Mouse (Mus musculus) embryonic fibroblast, embryonic 13.5 days (primary cell): Measurements from ENCODE around the gene Fyb2.

Experiments
- CTCF ChIP-seq: IDR thresholded peaks from 2 replicates; pipeline ENCODE4 v1.5.1; 2011; ENCODE audit warnings: mild to moderate bottlenecking, control low read depth, low read length, moderate library complexity, borderline replicate concordance; ENCODE audit not compliant: insufficient read depth
- POLR2A ChIP-seq: IDR thresholded peaks from 2 replicates; pipeline ENCODE4 v1.6.1; 2011; ENCODE audit warnings: low read depth, mild to moderate bottlenecking, control low read depth, low read length, moderate library complexity

- TF ChIP-seq POLR2A (no peak), CTCF (no peak)
Measured at GRCm38 (mm10) chr4:104888499-104889262, 24.6 kb upstream of the Fyb2 start.
